Mouse (Mus musculus): ENCODE measurements around the gene Csnk1d.

GRCm38 (mm10) chr11:120993080-120993479, 1.9 kb upstream of the Csnk1d start:
- no peak for TF ChIP-seq CTCF (IDR thresholded peaks at IDR 0.05; ENCODE audit: control insufficient read depth, insufficient read depth, insufficient replicate concordance, low read depth, low read length)
- TF ChIP-seq POLR2A (IDR thresholded peaks at IDR 0.05; ENCODE audit: control insufficient read depth, low read depth, low read length), result no peak

All from testis, adult 2 months (tissue).